Mouse (Mus musculus): ENCODE measurements around the gene Cmss1.

DNA sequence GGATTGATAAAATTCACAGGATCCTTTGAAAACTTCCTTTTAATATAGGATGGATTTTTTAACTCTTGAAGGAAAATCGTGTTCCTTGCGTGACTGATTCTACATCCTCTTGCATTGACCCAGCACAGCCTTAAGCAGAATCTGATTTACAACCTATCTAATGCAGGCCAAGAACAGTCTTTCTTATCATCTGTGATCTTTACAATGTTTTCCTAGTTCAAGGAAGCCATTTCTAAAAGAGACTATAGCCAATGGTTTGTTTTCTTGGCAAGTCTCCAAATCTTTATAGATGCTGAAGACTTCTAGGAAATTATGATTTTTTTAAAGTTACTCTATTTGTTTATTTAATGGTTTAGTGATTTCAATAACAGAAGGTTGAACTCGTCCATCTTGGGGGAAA is 234.5 kb downstream of the Cmss1 start:
- TF ChIP-seq CTCF (IDR thresholded peaks at IDR 0.05; ENCODE audit: extremely low read depth, insufficient read length, insufficient replicate concordance, low read depth, low read length) (no peak), POLR2A (IDR thresholded peaks at IDR 0.05; ENCODE audit: low read depth, low read length) (no peak)

Data from small intestine, adult 2 months (tissue).